Mouse (Mus musculus) hindbrain, postnatal 0 days (tissue): ENCODE data around the gene Fadd. TPM values are rescaled to one million over a fixed set of nuclear protein-coding genes. Genes with fewer than 3 reads are reported as not detected.

Source experiments
- ATAC-seq: fragments of 200-750 bp; cut with Nextera tagmentation; 2 replicates; pipeline ENCODE4 v1.8.0; 2017; ENCODE audit warnings: mild to moderate bottlenecking, moderate TSS enrichment, moderate library complexity
- DNase-seq: peaks from one replicate; pipeline ENCODE4 v3.0.0-alpha.2; 2015; ENCODE audit warnings: low spot score
- H3K27ac ChIP-seq: fragments of 300-500 bp; sonication (generic); 2 replicates; pipeline ENCODE4 v1.5.1; 2014; ENCODE audit warnings: mild to moderate bottlenecking
- H3K27me3 ChIP-seq: fragments of 300-500 bp; sonication (generic); 2 replicates; pipeline ENCODE4 v1.6.1; 2014; ENCODE audit warnings: low read length, mixed read lengths; ENCODE audit not compliant: insufficient read depth
- H3K36me3 ChIP-seq: fragments of 300-500 bp; sonication (generic); 2 replicates; pipeline ENCODE4 v1.6.1; 2014; ENCODE audit warnings: low read length, mixed read lengths; ENCODE audit not compliant: insufficient read depth
- H3K4me1 ChIP-seq: fragments of 300-500 bp; sonication (generic); 2 replicates; pipeline ENCODE4 v1.6.1; 2014; ENCODE audit warnings: antibody characterized with exemption, low read length, mixed read lengths; ENCODE audit not compliant: insufficient read depth
- H3K4me2 ChIP-seq: fragments of 300-500 bp; sonication (generic); 2 replicates; pipeline ENCODE4 v1.6.1; 2014; ENCODE audit warnings: low read depth, mild to moderate bottlenecking, low read length, moderate library complexity, mixed read lengths
- H3K4me3 ChIP-seq: fragments of 300-500 bp; sonication (generic); 2 replicates; pipeline ENCODE4 v1.5.1; 2014; ENCODE audit warnings: low read length
- H3K9ac ChIP-seq: fragments of 300-500 bp; sonication (generic); replicated peaks from 2 replicates; pipeline ENCODE4 v1.6.1; 2014; ENCODE audit warnings: mild to moderate bottlenecking, low read length, moderate library complexity, mixed read lengths
- H3K9me3 ChIP-seq: fragments of 300-500 bp; sonication (generic); 2 replicates; pipeline ENCODE4 v1.6.1; 2016; ENCODE audit warnings: low read length, mixed read lengths
- CTCF ChIP-seq: IDR thresholded peaks from 2 replicates; pipeline ENCODE4 v1.5.1; 2016; ENCODE audit warnings: antibody characterized with exemption, control low read depth, low read depth
- WGBS: fragments of 180-500 bp; shearing (Covaris S2); extraction: QIAGEN DNeasy Blood & Tissue Kit; methylation state at CpG from one replicate; pipeline ENCODE4 v1.1.7; 2014; 5-methylcytosine and 5-hydroxymethylcytosine counted together
- polyA plus RNA-seq: library from polyadenylated mRNA; unstranded; fragments of >200 nt; fragmentation: Nextera tagmentation; extraction: Ambion mirVana; gene quantifications from 2 replicates; pipeline ENCODE4 v1.2.1, GENCODE M21; 2015
- total RNA-seq: library from RNA; depleted of rRNA; stranded (reverse); fragments of >200 nt; gene quantifications from 2 replicates; pipeline ENCODE4 v1.2.3, GENCODE M21; 2014

Fadd gene
- total and polyA plus RNA-seq, 2 experiments from 2014 or later = 3.1 to 4.3 TPM

DNA sequence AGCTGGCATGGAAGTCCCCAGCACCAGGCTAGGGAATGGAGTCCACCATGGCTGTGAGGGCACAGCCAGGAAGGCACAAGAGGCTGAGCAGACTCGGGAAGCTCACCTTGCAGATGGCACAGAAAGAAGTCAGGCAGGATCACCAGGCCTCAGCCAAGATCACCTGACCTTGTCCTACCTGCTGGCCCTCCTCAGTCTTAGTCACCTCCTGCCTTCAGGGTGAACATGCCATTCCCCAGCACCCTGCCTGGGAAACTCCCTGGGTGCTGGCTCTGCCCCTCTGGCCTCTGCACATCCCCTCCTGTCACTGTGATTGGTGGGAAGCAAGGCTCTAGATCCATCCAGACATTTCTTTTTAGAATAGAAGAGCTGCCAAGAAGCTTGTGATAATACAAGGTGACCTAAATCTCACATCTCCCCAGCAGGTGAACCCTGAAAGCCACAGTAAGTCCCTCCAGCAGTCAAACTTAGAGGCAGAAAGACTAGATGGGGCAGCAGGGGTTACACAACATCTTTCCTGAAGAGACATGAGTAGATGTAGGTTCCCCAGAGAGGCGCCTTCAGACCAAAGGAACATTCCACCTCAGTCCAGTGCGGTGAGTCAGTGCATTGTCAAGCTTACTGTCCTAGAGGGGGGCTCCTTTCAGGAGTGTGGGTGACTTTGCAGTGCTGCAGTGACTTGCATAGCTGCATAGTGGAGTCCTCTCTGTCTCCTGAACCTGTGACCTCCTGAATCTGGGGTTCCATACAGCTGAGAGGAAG is 15.2 kb downstream of the Fadd start:
- Histone ChIP-seq H3K4me3 (no peak overlapping the region), H3K36me3 (no peaks in the 10 kb centered on the region), H3K27me3 (no peaks in the 10 kb centered on the region), H3K9ac (no peak overlapping the region), H3K4me2 (no peak overlapping the region), H3K9me3 (no peaks in the 10 kb centered on the region), H3K4me1 (no peaks in the 10 kb centered on the region), H3K27ac (no peak overlapping the region)
- no peak for TF ChIP-seq CTCF
- DNase-seq (no peak), ATAC-seq (no peak)
- 83% methylated on average over 3 of the region's 3 CpGs for WGBS

DNA sequence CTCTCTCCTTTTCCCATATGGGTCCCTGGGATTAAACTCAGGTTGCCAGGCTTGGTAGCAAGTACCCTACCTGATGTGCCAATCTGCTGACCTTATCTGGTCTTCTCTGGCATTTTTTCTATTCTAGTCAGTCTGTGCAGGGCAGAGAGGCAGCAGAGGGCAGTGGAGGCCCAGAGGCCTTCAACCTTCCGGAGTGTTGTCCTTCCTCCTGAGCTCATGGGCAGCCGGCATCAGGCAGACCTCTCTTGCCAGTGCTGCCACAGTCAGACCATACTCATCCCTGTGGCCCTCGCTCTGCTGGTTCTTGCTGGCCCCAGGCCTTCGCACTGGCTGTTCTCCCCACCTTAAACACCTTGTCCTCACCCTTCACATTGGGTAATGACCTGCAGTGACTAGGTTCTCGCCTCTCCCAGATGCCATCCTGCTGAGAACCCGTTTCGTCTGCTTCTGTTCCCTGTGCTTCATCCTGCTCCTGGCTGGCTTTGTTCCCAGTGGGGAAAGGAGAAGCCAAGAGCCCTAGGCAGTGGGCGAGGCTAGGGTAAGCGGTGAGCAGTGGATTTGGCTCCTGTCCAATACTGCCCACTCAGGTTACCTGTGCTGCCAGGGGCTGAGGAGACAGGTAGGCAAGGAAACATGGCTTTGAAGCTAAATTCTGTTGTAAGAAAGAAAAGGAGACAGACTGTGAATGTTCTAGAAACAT is 18.7 kb downstream of the Fadd start:
- no peak for TF ChIP-seq CTCF
- H3K4me3 ChIP-seq = no peak overlapping the region
- 50% methylated on average over 9 of the region's 9 CpGs for WGBS
- DNase-seq (no peak), ATAC-seq (no peak)
- H3K9me3 ChIP-seq = no peaks in the 10 kb centered on the region
- no peak overlapping the region for H3K4me2 ChIP-seq
- H3K9ac ChIP-seq = no peak overlapping the region
- H3K27me3 ChIP-seq = no peaks in the 10 kb centered on the region
- H3K4me1 ChIP-seq = no peaks in the 10 kb centered on the region
- no peak overlapping the region for H3K27ac ChIP-seq
- no peaks in the 10 kb centered on the region for H3K36me3 ChIP-seq

DNA sequence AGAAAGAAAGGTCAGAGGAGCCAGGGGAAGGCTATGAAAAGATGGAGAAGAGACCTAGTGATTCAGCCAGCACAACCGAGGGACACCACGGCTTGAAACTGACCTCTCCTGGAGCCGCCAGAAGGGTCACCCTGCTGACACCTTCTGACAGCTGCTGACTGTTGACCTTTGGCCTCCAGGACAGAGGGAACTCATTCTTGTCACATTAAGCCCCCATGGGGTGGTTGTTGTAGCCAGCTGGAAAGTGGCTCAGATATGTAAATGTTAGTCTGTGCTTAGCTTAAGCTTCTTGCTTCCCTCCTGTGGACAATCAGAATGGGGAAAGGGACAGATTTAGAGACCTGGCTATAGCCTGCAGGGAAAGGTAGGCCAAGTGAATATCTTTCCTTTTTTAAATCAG is 20.2 kb downstream of the Fadd start:
- DNase-seq (no peak), ATAC-seq (no peak)
- no peaks in the 10 kb centered on the region for H3K4me1 ChIP-seq
- no peaks in the 10 kb centered on the region for H3K9me3 ChIP-seq
- H3K27me3 ChIP-seq = no peaks in the 10 kb centered on the region
- H3K27ac ChIP-seq = no peak overlapping the region
- no peak overlapping the region for H3K4me2 ChIP-seq
- no peak overlapping the region for H3K9ac ChIP-seq
- TF ChIP-seq CTCF = no peak
- 12% methylated on average over 3 of the region's 3 CpGs for WGBS
- H3K4me3 ChIP-seq = no peak overlapping the region
- no peaks in the 10 kb centered on the region for H3K36me3 ChIP-seq

DNA sequence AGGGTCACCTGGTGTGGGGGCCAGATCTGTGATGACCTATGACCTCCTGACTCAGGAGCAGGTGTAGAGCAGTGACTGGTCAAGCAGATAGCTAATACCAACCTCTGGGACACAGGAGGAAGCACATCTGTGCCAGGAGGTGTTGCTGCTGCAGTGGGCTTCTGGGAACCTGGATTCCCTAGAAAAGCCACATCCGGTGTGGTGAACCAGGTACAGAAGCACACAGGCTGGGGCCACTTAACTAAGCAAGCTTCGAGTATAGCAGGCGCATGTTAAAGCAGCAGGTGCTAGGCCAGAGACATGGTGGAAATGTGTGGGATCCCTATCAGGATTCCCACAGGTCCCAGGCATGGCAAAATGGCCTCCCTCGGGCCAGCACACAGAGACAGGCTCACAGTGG is 21.7 kb downstream of the Fadd start:
- H3K4me2 ChIP-seq = no peak overlapping the region
- DNase-seq (no peak), ATAC-seq (no peak)
- no peak overlapping the region for H3K9ac ChIP-seq
- TF ChIP-seq CTCF = no peak
- H3K9me3 ChIP-seq = no peaks in the 10 kb centered on the region
- H3K36me3 ChIP-seq = no peaks in the 10 kb centered on the region
- no peaks in the 10 kb centered on the region for H3K4me1 ChIP-seq
- WGBS = 86% methylated on average over 4 of the region's 4 CpGs
- no peaks in the 10 kb centered on the region for H3K27me3 ChIP-seq
- H3K27ac ChIP-seq = no peak overlapping the region
- no peak overlapping the region for H3K4me3 ChIP-seq

DNA sequence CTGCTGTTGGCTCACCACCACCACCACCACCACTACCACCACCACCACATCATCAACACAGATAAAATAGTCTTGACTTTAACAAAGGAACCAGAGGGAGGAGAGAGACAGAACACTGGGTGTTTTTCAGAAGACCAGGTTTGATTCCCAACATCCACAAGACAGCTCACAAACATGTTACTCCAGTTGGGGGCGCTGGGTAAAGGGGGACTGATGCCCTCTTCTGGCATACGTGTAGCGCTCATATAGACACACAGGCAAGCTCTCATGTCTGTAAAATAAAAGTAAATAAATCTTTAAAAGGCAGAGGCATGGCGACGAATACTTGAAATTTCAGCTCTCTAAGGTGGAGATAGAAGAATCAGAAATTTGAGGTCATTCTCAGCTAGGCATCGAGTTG is 23.7 kb downstream of the Fadd start:
- Histone ChIP-seq H3K9ac (no peak overlapping the region), H3K4me1 (no peaks in the 10 kb centered on the region), H3K9me3 (no peaks in the 10 kb centered on the region), H3K4me3 (no peak overlapping the region), H3K36me3 (no peaks in the 10 kb centered on the region), H3K27ac (no peak overlapping the region), H3K4me2 (no peak overlapping the region), H3K27me3 (no peaks in the 10 kb centered on the region)
- 49% methylated on average over 6 of the region's 6 CpGs for WGBS
- ATAC-seq (no peak), DNase-seq (no peak)
- TF ChIP-seq CTCF = peak; percentile 10

DNA sequence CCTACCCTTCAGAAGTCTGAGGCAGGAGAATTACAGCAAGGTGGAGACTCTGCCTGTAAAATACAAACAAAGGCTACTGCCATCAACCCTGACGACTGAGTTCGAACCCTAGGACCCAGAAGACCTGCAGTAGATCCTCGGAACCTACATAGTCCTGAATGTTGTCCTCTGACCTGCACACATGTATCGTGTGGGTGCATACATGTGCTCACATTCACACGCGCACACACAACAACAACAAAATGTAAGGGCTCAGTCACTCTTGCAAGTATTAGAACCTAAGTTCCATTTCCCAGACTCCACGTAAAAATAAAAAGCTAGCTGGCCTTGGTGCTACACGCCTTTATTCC is 28.2 kb downstream of the Fadd start:
- Histone ChIP-seq H3K4me2 (peak overlapping the region; percentile 83), H3K9ac (peak overlapping the region; percentile 98), H3K4me3 (peak overlapping the region; percentile 98), H3K9me3 (no peaks in the 10 kb centered on the region), H3K27ac (peak overlapping the region; percentile 75), H3K27me3 (no peaks in the 10 kb centered on the region), H3K36me3 (peaks cover 5% of the 10 kb centered on the region; the same call in 1 of the 2 replicates), H3K4me1 (peaks cover 13% of the 10 kb centered on the region)
- ATAC-seq (no peak; the same call in 1 of the 2 replicates), DNase-seq (no peak)
- TF ChIP-seq CTCF = no peak
- WGBS = 24% methylated on average over 8 of the region's 8 CpGs
